Mouse (Mus musculus) forebrain, embryonic 11.5 days (tissue): ENCODE data around the gene Nol6. TPM values are rescaled to one million over a fixed set of nuclear protein-coding genes. Genes with fewer than 3 reads are reported as not detected.

ENCODE experiments used
- polyA plus RNA-seq: library from polyadenylated mRNA; unstranded; fragments of >200 nt; fragmentation: Nextera tagmentation; extraction: Ambion mirVana; gene quantifications from 2 replicates; pipeline ENCODE4 v1.2.1, GENCODE M21; 2014

The Nol6 gene
- polyA plus RNA-seq, 1 experiment from 2014 or later: 31.6 TPM

Other genes starting within 250 kb of the Nol6 start
- not detected in 2 replicates for gene Spink4, start 204.4 kb downstream of the Nol6 start, polyA plus RNA-seq
- gene Bag1, start 176.2 kb downstream of the Nol6 start, polyA plus RNA-seq: 217 and 227 TPM in 2 replicates
- gene Chmp5, start 176.0 kb downstream of the Nol6 start, polyA plus RNA-seq: 120 and 134 TPM in 2 replicates
- 108 and 115 TPM in 2 replicates for gene Nfx1, start 153.5 kb downstream of the Nol6 start, polyA plus RNA-seq
- not detected in 2 replicates for gene Aqp7, start 76.3 kb downstream of the Nol6 start, polyA plus RNA-seq
- 1.6 and 2.1 TPM in 2 replicates for gene Aqp3, start 26.3 kb downstream of the Nol6 start, polyA plus RNA-seq
- gene Ube2r2, start 11.3 kb upstream of the Nol6 start, polyA plus RNA-seq: 97.3 and 105 TPM in 2 replicates
- gene Ubap2, start 150.7 kb upstream of the Nol6 start, polyA plus RNA-seq: 92.1 and 97.3 TPM in 2 replicates
- gene Dcaf12, start 190.4 kb upstream of the Nol6 start, polyA plus RNA-seq: 51.8 and 52.5 TPM in 2 replicates
- 71.4 and 88.1 TPM in 2 replicates for gene Ubap1, start 224.5 kb upstream of the Nol6 start, polyA plus RNA-seq